Mouse (Mus musculus) embryo, embryonic 10 days (tissue): ENCODE results near the gene Nit2.
"Not testable (repeated sequence)": the region's sequence is repeated elsewhere in the genome, so short reads cannot be mapped to it uniquely, and the experiment has no call there.

Experiments used
- DNase-seq: peaks from one replicate; pipeline ENCODE4 v3.0.0-alpha.2; 2015; ENCODE audit warnings: low spot score

The Nit2 gene

GRCm38 (mm10) chr16:57166611-57167513 lies at the start of gene Nit2:
Gene Nit2 (minus strand): TSS chr16:57167341.
- peak; percentile 94 for DNase-seq

DNA sequence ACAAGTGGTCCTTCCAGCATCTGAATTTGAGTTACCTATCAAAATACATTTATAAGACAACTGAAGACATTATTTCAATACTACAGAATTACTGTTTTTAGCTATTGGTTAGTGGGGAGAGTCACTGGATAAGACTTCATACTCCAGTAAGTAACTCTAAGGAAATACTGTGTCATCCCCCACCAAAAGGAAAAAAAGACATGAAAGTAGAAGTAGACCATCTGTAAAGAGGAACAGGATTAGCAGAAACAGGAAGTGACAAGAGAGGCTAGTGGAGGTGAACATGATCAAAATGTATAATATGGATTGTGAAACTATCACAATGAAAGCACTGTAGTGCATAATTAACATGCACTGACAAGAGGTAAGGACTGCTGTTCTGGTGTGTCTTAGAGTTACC lies 48.8 kb upstream of the Nit2 start:
- no peak for DNase-seq

- no peak for DNase-seq
These were observed 43.9 kb upstream of the Nit2 start for GRCm38 (mm10) chr16:57211037-57211436.

DNA sequence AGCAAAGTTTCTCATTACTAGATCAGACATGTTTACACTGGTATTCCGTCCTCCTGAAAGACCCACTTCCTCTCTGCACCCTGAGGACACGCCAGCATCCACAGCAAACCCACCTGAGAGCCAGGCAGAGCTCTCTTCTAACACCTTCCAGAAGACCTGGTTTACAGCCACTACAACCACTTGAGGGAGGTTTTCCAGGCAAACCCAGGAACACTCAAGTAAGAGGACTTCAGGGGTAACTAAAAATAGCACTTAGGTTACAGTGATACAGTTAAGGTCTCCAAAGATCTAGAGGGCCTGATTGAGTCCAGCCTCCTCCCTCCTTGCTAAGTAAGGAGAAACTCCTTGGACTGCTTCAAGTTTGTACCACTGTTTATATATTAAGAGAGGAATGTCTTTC lies 41.2 kb upstream of the Nit2 start:
- no peak for DNase-seq

- DNase-seq: no peak
These were observed 30.1 kb upstream of the Nit2 start for GRCm38 (mm10) chr16:57197281-57197680.

DNA sequence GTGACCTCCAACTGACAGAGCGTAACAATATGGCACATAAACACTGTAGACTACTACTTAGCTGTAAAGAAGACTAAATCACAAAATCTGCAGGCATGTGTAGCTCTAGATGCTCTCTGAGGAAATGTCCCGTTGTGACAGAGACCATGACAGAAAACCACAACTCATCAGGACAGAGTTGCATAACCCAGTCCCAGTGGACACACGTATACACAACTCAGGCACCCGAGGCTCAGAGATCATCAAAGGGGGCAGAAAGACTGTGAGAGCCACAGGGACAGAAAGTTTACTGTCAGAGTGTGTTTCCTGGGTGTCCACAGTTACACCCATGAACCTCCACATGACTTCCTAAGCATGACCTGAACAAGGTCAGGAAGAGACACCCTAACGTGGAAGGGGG lies 29.4 kb upstream of the Nit2 start:
- no peak for DNase-seq

- DNase-seq: no peak
These were observed 24.1 kb upstream of the Nit2 start for GRCm38 (mm10) chr16:57191214-57191613.

DNA sequence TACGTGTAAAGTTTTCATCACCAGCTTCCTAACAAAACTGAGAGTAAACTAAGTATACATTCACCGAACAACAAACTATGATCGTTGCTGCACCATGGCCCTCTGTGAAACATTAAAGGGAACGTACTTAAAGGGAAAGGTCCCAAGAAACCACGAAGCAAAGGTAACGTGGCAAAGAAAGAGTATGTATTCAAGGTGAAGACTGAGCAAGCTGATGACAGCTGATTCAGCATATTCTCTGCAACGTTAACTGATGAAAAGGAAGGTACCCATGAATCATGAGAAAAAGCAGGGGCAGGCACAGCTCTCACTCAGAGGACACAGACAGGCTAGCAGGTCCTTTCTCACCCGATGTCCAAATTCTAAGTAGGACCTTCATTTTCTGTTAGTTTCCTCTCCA lies 23.2 kb upstream of the Nit2 start:
- DNase-seq: no peak

DNA sequence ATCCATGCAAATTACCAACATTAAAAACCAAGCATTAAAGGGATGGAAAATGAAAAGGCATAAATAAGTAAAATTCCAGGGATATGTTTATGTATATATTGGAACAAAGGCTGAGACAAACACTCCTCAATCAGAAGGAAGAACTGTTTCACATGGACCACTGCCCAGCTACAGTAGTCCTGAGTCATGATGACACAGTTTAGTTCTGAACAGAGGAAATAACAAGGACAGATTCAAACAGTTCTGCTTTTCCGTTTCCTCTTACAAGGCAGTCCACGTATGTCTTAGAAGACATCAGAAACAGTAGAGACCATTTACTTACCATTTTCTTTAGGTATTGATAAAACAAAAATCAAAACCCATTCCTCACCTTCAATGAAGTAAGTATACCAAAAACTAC lies 22.4 kb upstream of the Nit2 start:
- DNase-seq: no peak

DNA sequence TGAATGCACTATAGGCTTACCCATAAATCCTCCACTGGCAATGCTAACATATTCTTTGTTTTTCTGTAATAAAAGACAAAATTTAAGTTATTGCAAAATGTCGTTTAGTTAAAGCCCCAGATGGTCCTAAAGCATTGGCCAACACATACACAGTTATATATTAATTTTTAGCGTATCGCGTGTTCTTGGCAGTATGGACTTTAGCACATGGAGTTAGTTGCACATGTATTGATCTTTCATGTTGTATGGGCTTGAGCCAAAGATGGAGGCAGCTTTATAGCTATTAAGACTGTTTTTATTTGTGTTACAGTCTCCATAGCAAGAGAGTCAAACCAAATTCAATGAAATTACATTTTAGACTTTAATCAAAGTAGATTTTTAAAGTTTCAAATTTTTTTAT lies 19.5 kb upstream of the Nit2 start:
- no peak for DNase-seq

GRCm38 (mm10) chr16:57182037-57182436 lies 14.9 kb upstream of the Nit2 start:
- DNase-seq: no peak

DNA sequence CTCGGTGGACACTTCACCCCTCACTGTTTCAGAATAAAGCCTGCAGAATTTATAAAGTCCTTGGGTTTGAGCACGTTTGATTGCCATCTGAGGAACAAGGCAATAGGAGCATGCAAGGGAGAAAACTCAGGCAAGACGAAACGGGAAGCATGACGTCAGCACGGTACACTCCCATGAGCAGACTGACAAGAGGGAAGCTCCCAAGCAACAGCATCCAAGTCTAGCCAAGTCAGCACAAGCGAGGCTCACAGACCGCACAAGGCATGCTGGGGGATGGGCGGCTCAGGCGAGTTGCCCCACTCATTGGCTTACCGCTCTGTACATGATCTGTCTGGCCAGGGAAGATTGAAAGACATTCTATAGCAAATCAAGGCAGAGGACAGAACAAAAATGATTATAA lies 14.0 kb upstream of the Nit2 start:
- no peak for DNase-seq

DNA sequence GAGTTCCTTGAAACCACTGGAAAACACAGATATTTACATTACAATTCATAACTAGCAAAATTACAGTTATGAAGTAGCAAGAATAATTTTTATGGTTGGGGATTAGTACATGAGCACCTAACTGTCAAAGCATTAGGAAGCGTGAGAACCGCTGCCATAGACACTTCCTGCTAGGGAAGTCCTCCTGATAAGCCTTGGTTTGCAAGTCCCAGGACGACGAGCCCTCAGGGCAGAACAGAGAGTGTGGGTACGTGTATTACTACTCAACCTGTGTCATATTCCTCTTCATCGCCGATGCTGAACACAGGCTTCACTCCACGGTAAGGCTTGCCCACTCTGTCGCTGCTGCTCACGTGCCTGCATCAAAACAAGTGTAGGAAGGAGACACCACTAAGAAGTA lies 10.5 kb upstream of the Nit2 start:
- no peak for DNase-seq

GRCm38 (mm10) chr16:57177254-57177653 lies 10.1 kb upstream of the Nit2 start:
- peak; percentile 53 for DNase-seq

DNA sequence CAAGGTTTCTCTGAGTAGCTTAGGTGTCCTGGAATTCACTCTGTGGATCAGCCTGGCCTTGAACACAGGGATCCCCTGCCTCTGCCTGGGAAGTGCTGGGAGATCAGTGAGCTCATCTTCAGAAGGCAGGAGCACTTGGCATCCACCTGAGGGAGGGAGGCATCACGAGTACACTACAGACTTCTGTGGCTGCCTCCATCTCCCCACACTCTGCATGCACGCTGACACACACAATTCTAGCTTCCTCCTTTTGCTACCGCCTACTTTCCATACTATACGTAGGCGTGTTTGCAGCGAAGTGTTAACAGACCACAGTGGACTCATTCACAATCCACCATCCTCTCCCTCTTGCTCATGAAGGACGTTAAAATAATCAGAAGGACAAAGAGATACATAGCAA lies 9.1 kb upstream of the Nit2 start:
- no peak for DNase-seq

- DNase-seq: no peak
These were observed 8.6 kb upstream of the Nit2 start for GRCm38 (mm10) chr16:57175751-57176150.

- DNase-seq: not testable (repeated sequence)
These were observed 7.3 kb upstream of the Nit2 start for GRCm38 (mm10) chr16:57174480-57174879.

- no peak for DNase-seq
These were observed 4.4 kb upstream of the Nit2 start for GRCm38 (mm10) chr16:57171570-57171969.

GRCm38 (mm10) chr16:57171161-57171560 lies 4.0 kb upstream of the Nit2 start:
- DNase-seq: no peak

DNA sequence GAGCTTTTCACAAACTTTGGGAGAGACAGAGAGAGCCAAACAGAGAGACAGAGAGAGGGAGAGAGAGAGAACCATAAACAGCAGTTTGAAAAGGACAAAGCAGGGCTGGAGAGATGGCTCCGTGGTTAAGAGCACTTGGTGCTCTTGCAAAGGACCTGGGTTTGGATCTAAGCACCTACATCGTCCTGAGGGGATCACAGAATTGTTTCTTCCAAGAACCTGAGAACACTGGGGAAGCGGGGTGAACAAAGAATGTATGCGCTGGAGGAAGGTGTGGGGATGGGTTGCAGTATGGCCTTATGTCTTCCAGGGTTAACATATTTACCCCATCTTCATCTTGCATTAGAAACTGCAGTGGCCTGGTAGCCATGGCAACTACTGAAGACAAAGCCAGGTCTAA lies 1.1 kb upstream of the Nit2 start:
- DNase-seq: peak; percentile 49

GRCm38 (mm10) chr16:57167514-57167912 lies 372 bp upstream of the Nit2 start:
- no peak for DNase-seq

DNA sequence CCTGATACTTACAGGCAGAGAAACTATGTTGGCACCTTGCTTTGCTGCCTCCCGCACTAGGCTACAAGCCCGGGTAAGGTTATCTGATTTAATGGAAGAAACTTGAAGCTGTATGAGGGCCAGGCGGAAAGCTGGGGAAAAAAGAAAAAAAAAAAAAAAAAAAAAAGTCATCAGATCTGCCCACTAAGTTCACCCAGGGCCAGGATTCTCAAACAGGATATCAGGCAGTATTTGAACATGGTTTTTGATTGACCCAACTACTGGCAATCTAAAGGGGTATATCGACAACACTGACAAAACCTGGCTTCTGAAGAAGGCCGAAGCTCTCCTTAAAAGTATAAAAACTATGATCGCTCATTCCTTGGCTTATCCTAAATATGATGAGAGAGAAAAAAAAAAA lies 1.1 kb downstream of the Nit2 start:
- no peak for DNase-seq

- DNase-seq: no peak
These were observed 2.0 kb downstream of the Nit2 start for GRCm38 (mm10) chr16:57165157-57165556.

DNA sequence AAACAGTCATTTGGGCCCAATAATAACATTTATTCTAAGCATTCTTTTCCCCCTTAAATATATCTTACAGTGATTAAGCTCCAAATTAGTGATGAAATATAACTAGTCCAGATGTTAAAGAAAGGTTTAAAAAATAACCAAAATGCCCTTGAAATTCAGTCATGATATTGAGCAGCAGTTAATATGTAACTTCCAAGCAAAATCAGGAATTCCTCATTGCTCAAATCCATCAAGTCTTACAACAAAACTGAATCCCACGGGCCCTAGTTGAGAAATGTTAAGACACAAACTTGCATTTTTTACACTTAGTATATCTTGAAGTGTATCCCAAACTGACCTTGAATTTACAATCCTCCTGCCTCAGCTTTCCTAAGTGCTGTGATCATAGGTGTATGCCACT lies 3.4 kb downstream of the Nit2 start:
- no peak for DNase-seq
